ENCODE assay signal across 11 mouse cellular contexts in the genomic region with DNA sequence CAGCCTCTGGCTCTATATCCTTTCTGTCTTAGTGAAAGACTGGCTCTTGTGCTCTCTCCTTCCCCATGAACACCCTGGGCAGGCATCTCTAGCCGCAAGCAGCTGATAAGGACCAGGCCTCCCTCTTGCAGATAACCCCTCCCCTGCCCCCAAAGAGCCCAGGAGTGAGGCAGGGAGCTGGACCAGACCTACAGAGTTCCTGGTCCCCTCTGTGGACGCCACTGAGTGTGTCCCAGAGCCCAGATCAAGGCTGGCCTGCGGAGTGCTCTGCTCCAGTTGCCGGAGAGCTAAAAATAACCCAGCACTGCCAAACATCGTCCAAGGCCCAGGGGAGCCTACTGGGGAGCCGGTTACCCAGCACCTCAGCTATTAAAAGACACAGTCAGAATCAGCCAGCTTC.
DNase-seq lines count a peak whose midpoint lies in the region; ATAC-seq and TF ChIP-seq lines count a peak whose summit lies in the region.
"Had no signal": no experiment of that assay in that cellular context is flagged by ENCODE, and none has a peak within 500 bp of the region (broad histone marks: within the 10 kb centered on the region; RNA-seq: fewer than 3 reads in every experiment).

No protein-coding gene starts in this region.

- TF ChIP-seq CTCF in liver, adult 2 months (IDR thresholded peaks at IDR 0.05; ENCODE audit: low read depth, low read length) = no peak

- no peak overlapping the region for H3K4me2 ChIP-seq in hindbrain, embryonic 14.5 days (replicated peaks)
- H3K4me2 ChIP-seq: limb, embryonic 15.5 days; neural tube, embryonic 13.5 days had no signal

- H3K9me3 ChIP-seq in hindbrain, embryonic 14.5 days (ENCODE audit: control insufficient read depth, low read length) = no peaks in the 10 kb centered on the region
- H3K9me3 ChIP-seq: limb, embryonic 15.5 days; neural tube, embryonic 13.5 days had no signal

- ATAC-seq in hindbrain, embryonic 14.5 days (ENCODE audit: low FRiP score) = no peak

- 16% methylated on average over 6 of the region's 6 CpGs for WGBS in liver, adult 2 months
- WGBS in hindbrain, embryonic 14.5 days = 58% methylated on average over 6 of the region's 6 CpGs

- H3K27ac ChIP-seq in liver, adult 2 months (replicated peaks; ENCODE audit: insufficient read depth, low read depth, low read length) = peak overlapping the region; percentile 88
- no peak overlapping the region for H3K27ac ChIP-seq in hindbrain, embryonic 14.5 days
- H3K27ac ChIP-seq: limb, embryonic 15.5 days; neural tube, embryonic 13.5 days had no signal

- H3K4me1 ChIP-seq in liver, adult 2 months (ENCODE audit: control insufficient read depth, insufficient read depth, low read length) = peaks cover 19% of the 10 kb centered on the region
- no peaks in the 10 kb centered on the region for H3K4me1 ChIP-seq in hindbrain, embryonic 14.5 days (replicated peaks; ENCODE audit: control insufficient read depth, insufficient read depth, low read length)

- no peaks in the 10 kb centered on the region for H3K36me3 ChIP-seq in liver, adult 2 months (ENCODE audit: control insufficient read depth, insufficient read depth, low read length)
- H3K36me3 ChIP-seq in hindbrain, embryonic 14.5 days (replicated peaks; ENCODE audit: control insufficient read depth, insufficient read depth) = no peaks in the 10 kb centered on the region
- H3K36me3 ChIP-seq: limb, embryonic 15.5 days; neural tube, embryonic 13.5 days had no signal

- no peak overlapping the region for H3K4me3 ChIP-seq in liver, adult 2 months (ENCODE audit: insufficient read depth, low read depth, low read length)
- no peak overlapping the region for H3K4me3 ChIP-seq in hindbrain, embryonic 14.5 days (replicated peaks; ENCODE audit: low read length)
- H3K4me3 ChIP-seq: limb, embryonic 15.5 days; neural tube, embryonic 13.5 days had no signal

- H3K9ac ChIP-seq in liver, adult 2 months (ENCODE audit: low read depth, low read length) = peak overlapping the region; percentile 44
- H3K9ac ChIP-seq in hindbrain, embryonic 14.5 days = no peak overlapping the region
- H3K9ac ChIP-seq: limb, embryonic 15.5 days; neural tube, embryonic 13.5 days had no signal

- peak; percentile 45 for DNase-seq in ovary, postnatal 36 days (ENCODE audit: low spot score)
- DNase-seq in ovary, postnatal 14 days (ENCODE audit: low spot score) = no peak
- peak; percentile 63 to 75 for DNase-seq in heart, adult 9 months (ENCODE audit: low spot score in 2 of 2)
- peak; percentile 63 for DNase-seq in liver, adult 2 months (ENCODE audit: extremely low read depth, low read depth, low spot score)
- peak; percentile 77 for DNase-seq in yolk sac, embryonic 10.5 days (ENCODE audit: low spot score)
- no peak for DNase-seq in hindbrain, embryonic 14.5 days (ENCODE audit: low spot score)
- DNase-seq in retina, postnatal 1 day = no peak
- no peak for DNase-seq in cerebellum, postnatal 14 days
- DNase-seq: kidney, adult 2 months had no signal

- no peak for TF ChIP-seq POLR2A in liver, adult 2 months (IDR thresholded peaks at IDR 0.05; ENCODE audit: extremely low read depth, insufficient read depth, low read length)

- no peaks in the 10 kb centered on the region for H3K27me3 ChIP-seq in liver, adult 2 months (ENCODE audit: control insufficient read depth, insufficient read depth, low read length)
- H3K27me3 ChIP-seq in hindbrain, embryonic 14.5 days (ENCODE audit: control insufficient read depth, insufficient read depth, low read length) = no peaks in the 10 kb centered on the region
- H3K27me3 ChIP-seq: limb, embryonic 15.5 days; neural tube, embryonic 13.5 days had no signal

- no peaks in the 10 kb centered on the region for H3K79me2 ChIP-seq in liver, adult 2 months (ENCODE audit: control insufficient read depth, insufficient read depth, low read length)

Comparison
In these comparisons a context has a peak if more than half of its experiments do, and no peak if none do; other contexts are left out.
1. DNase-seq: peak in ovary, postnatal 36 days (single experiment), heart, adult 9 months (2 of 2), liver, adult 2 months (single experiment) and yolk sac, embryonic 10.5 days (single experiment); none in ovary, postnatal 14 days (single experiment), hindbrain, embryonic 14.5 days (single experiment), retina, postnatal 1 day (single experiment) and cerebellum, postnatal 14 days (0 of 2).